Mouse (Mus musculus): ENCODE results near the gene Rnf103. TPM values are rescaled to one million over a fixed set of nuclear protein-coding genes. Genes with fewer than 3 reads are reported as not detected.
"Not testable (repeated sequence)": the region's sequence is repeated elsewhere in the genome, so short reads cannot be mapped to it uniquely, and the experiment has no call there.

The Rnf103 gene
- 17.3 and 33.7 TPM in 2 replicates for total RNA-seq (2014; rRNA removed; ENCODE audit: low replicate concordance)
- 14.5 and 14.9 TPM in 2 replicates for polyA plus RNA-seq (2015; fragmentation: Nextera tagmentation; extraction: Ambion mirVana)

GRCm38 (mm10) chr6:71493675-71494340 is at the start of gene Rnf103:
Gene Rnf103, plus strand, starts transcription at chr6:71493894.
- Histone ChIP-seq H3K4me2 (ENCODE audit: low read depth, low read length) (peak within 1 kb of the TSS; percentile 88), H3K36me3 (replicated peaks; ENCODE audit: control insufficient read depth, insufficient read depth, low read length) (peaks cover 4% of the 10 kb centered on the region), H3K27me3 (ENCODE audit: control insufficient read depth, insufficient read depth, low read length) (no peaks in the 10 kb centered on the region), H3K27ac (ENCODE audit: low read depth) (peak within 1 kb of the TSS; percentile 99), H3K4me1 (ENCODE audit: control insufficient read depth, insufficient read depth) (peaks cover 13% of the 10 kb centered on the region; the same call in 1 of the 2 replicates), H3K9ac (replicated peaks; ENCODE audit: low read depth, low read length) (peak within 1 kb of the TSS; percentile 98), H3K9me3 (replicated peaks; ENCODE audit: control insufficient read depth, low read length) (no peaks in the 10 kb centered on the region), H3K4me3 (ENCODE audit: low read depth, low read length) (peak within 1 kb of the TSS; percentile 91)
- under 1% methylated on average over 57 of the region's 79 CpGs for WGBS
- peak; percentile 93 for DNase-seq (ENCODE audit: low spot score)
- ATAC-seq (ENCODE audit: insufficient read depth, low read depth): peak; percentile 97
- TF ChIP-seq CTCF (IDR thresholded peaks at IDR 0.05; ENCODE audit: low read depth): peak; percentile 15; the same call in 1 of the 2 replicates
- TF ChIP-seq EP300 (IDR thresholded peaks at IDR 0.05; ENCODE audit: low read depth): no peak

- Histone ChIP-seq H3K4me2 (ENCODE audit: low read depth, low read length) (no peak overlapping the region), H3K4me1 (ENCODE audit: control insufficient read depth, insufficient read depth) (peaks cover 5% of the 10 kb centered on the region), H3K9ac (replicated peaks; ENCODE audit: low read depth, low read length) (no peak overlapping the region), H3K27ac (ENCODE audit: low read depth) (no peak overlapping the region), H3K27me3 (ENCODE audit: control insufficient read depth, insufficient read depth, low read length) (no peaks in the 10 kb centered on the region), H3K4me3 (ENCODE audit: low read depth, low read length) (no peak overlapping the region), H3K36me3 (replicated peaks; ENCODE audit: control insufficient read depth, insufficient read depth, low read length) (no peaks in the 10 kb centered on the region), H3K9me3 (replicated peaks; ENCODE audit: control insufficient read depth, low read length) (no peaks in the 10 kb centered on the region)
- ATAC-seq (ENCODE audit: insufficient read depth, low read depth): no peak
- TF ChIP-seq CTCF (IDR thresholded peaks at IDR 0.05; ENCODE audit: low read depth): no peak
- TF ChIP-seq EP300 (IDR thresholded peaks at IDR 0.05; ENCODE audit: low read depth): no peak
- WGBS: 83% methylated on average over 1 of the region's 1 CpGs
- DNase-seq (ENCODE audit: low spot score): no peak
Observed at GRCm38 (mm10) chr6:71444756-71445155, 48.9 kb upstream of the Rnf103 start.

- Histone ChIP-seq H3K9ac (replicated peaks; ENCODE audit: low read depth, low read length) (no peak overlapping the region), H3K4me2 (ENCODE audit: low read depth, low read length) (no peak overlapping the region), H3K4me1 (ENCODE audit: control insufficient read depth, insufficient read depth) (peaks cover 5% of the 10 kb centered on the region), H3K9me3 (replicated peaks; ENCODE audit: control insufficient read depth, low read length) (no peaks in the 10 kb centered on the region), H3K36me3 (replicated peaks; ENCODE audit: control insufficient read depth, insufficient read depth, low read length) (no peaks in the 10 kb centered on the region), H3K27ac (ENCODE audit: low read depth) (no peak overlapping the region), H3K4me3 (ENCODE audit: low read depth, low read length) (no peak overlapping the region), H3K27me3 (ENCODE audit: control insufficient read depth, insufficient read depth, low read length) (no peaks in the 10 kb centered on the region)
- ATAC-seq (ENCODE audit: insufficient read depth, low read depth) (no peak), DNase-seq (ENCODE audit: low spot score) (no peak)
- TF ChIP-seq EP300 (IDR thresholded peaks at IDR 0.05; ENCODE audit: low read depth): no peak
- TF ChIP-seq CTCF (IDR thresholded peaks at IDR 0.05; ENCODE audit: low read depth): no peak
- WGBS: 76% methylated on average over 6 of the region's 6 CpGs
Observed at GRCm38 (mm10) chr6:71445560-71445959, 48.1 kb upstream of the Rnf103 start.

- DNase-seq (ENCODE audit: low spot score): no peak
- H3K9ac ChIP-seq (replicated peaks; ENCODE audit: low read depth, low read length): no peak overlapping the region
- TF ChIP-seq CTCF (IDR thresholded peaks at IDR 0.05; ENCODE audit: low read depth) (no peak), EP300 (IDR thresholded peaks at IDR 0.05; ENCODE audit: low read depth) (no peak)
- no peaks in the 10 kb centered on the region for H3K27me3 ChIP-seq (ENCODE audit: control insufficient read depth, insufficient read depth, low read length)
- no peak for ATAC-seq (ENCODE audit: insufficient read depth, low read depth)
- no peaks in the 10 kb centered on the region for H3K36me3 ChIP-seq (replicated peaks; ENCODE audit: control insufficient read depth, insufficient read depth, low read length)
- H3K4me3 ChIP-seq (ENCODE audit: low read depth, low read length): no peak overlapping the region
- no peaks in the 10 kb centered on the region for H3K9me3 ChIP-seq (replicated peaks; ENCODE audit: control insufficient read depth, low read length)
- no peaks in the 10 kb centered on the region for H3K4me1 ChIP-seq (ENCODE audit: control insufficient read depth, insufficient read depth)
- H3K4me2 ChIP-seq (ENCODE audit: low read depth, low read length): no peak overlapping the region
- 62% methylated on average over 2 of the region's 2 CpGs for WGBS
- no peak overlapping the region for H3K27ac ChIP-seq (ENCODE audit: low read depth)
Observed at GRCm38 (mm10) chr6:71452792-71453191, 40.9 kb upstream of the Rnf103 start.

GRCm38 (mm10) chr6:71453983-71454739 is 39.5 kb upstream of the Rnf103 start:
- ATAC-seq (ENCODE audit: insufficient read depth, low read depth); H3K36me3 ChIP-seq (replicated peaks; ENCODE audit: control insufficient read depth, insufficient read depth, low read length); H3K27ac ChIP-seq (ENCODE audit: low read depth); H3K9ac ChIP-seq (replicated peaks; ENCODE audit: low read depth, low read length); H3K4me1 ChIP-seq (ENCODE audit: control insufficient read depth, insufficient read depth); H3K9me3 ChIP-seq (replicated peaks; ENCODE audit: control insufficient read depth, low read length); H3K4me3 ChIP-seq (ENCODE audit: low read depth, low read length); H3K4me2 ChIP-seq (ENCODE audit: low read depth, low read length); H3K27me3 ChIP-seq (ENCODE audit: control insufficient read depth, insufficient read depth, low read length); DNase-seq (ENCODE audit: low spot score): not testable (repeated sequence)

Measured in heart, postnatal 0 days (tissue).